Mouse (Mus musculus): ENCODE results near the gene B4galt3.

Gene B4galt3

GRCm38 (mm10) chr1:171263666-171264461 is 6.3 kb upstream of the B4galt3 start:
- no peak for DNase-seq (ENCODE audit: low spot score in 2 of 2)

GRCm38 (mm10) chr1:171265971-171266744 is 4.0 kb upstream of the B4galt3 start:
- no peak for DNase-seq (ENCODE audit: low spot score in 2 of 2)

GRCm38 (mm10) chr1:171268341-171268740 is 1.8 kb upstream of the B4galt3 start:
- no peak for DNase-seq (ENCODE audit: low spot score in 2 of 2)

GRCm38 (mm10) chr1:171270573-171270900 is 409 bp downstream of the B4galt3 start:
- no peak for DNase-seq (ENCODE audit: low spot score in 2 of 2)

- no peak for DNase-seq (ENCODE audit: low spot score in 2 of 2)
Observed at GRCm38 (mm10) chr1:171271196-171271595, 1.1 kb downstream of the B4galt3 start.

- DNase-seq (ENCODE audit: low spot score in 2 of 2) = no peak
Observed at GRCm38 (mm10) chr1:171271622-171272021, 1.5 kb downstream of the B4galt3 start.

- no peak for DNase-seq (ENCODE audit: low spot score in 2 of 2)
Observed at GRCm38 (mm10) chr1:171272086-171272485, 2.0 kb downstream of the B4galt3 start.

GRCm38 (mm10) chr1:171274171-171274570 is 4.0 kb downstream of the B4galt3 start:
- DNase-seq (ENCODE audit: low spot score in 2 of 2) = no peak

- DNase-seq (ENCODE audit: low spot score in 2 of 2) = no peak
Observed at GRCm38 (mm10) chr1:171275144-171275734, 5.1 kb downstream of the B4galt3 start.

GRCm38 (mm10) chr1:171276110-171276748 is 6.1 kb downstream of the B4galt3 start:
- no peak for DNase-seq (ENCODE audit: low spot score in 2 of 2)

- no peak for DNase-seq (ENCODE audit: low spot score in 2 of 2)
Observed at GRCm38 (mm10) chr1:171277736-171278135, 7.6 kb downstream of the B4galt3 start.

- no peak for DNase-seq (ENCODE audit: low spot score in 2 of 2)
Observed at GRCm38 (mm10) chr1:171278436-171278835, 8.3 kb downstream of the B4galt3 start.

- no peak for DNase-seq (ENCODE audit: low spot score in 2 of 2)
Observed at GRCm38 (mm10) chr1:171279012-171279705, 9.0 kb downstream of the B4galt3 start.

- no peak for DNase-seq (ENCODE audit: low spot score in 2 of 2)
Observed at GRCm38 (mm10) chr1:171279721-171280120, 9.6 kb downstream of the B4galt3 start.

- DNase-seq (ENCODE audit: low spot score in 2 of 2) = no peak
Observed at GRCm38 (mm10) chr1:171280250-171280915, 10.3 kb downstream of the B4galt3 start.

- DNase-seq (ENCODE audit: low spot score in 2 of 2) = peak; percentile 71 to 83
Observed at GRCm38 (mm10) chr1:171280916-171281527, 10.9 kb downstream of the B4galt3 start, which contains the start of gene Ppox. TSS of gene Ppox (minus strand) at chr1:171281186.

GRCm38 (mm10) chr1:171281528-171281923 is 11.4 kb downstream of the B4galt3 start:
- DNase-seq (ENCODE audit: low spot score in 2 of 2) = peak; percentile 61 to 78

GRCm38 (mm10) chr1:171282086-171282805 is 12.1 kb downstream of the B4galt3 start:
- peak in 1 of 2 experiments; percentile 10 for DNase-seq (ENCODE audit: low spot score in 2 of 2)
